Mouse (Mus musculus): ENCODE results near the gene 5031439G07Rik.

The 5031439G07Rik gene

GRCm38 (mm10) chr15:84995041-84995440 lies 6.7 kb upstream of the 5031439G07Rik start:
- no peak for DNase-seq (ENCODE audit: low spot score in 2 of 2)

DNA sequence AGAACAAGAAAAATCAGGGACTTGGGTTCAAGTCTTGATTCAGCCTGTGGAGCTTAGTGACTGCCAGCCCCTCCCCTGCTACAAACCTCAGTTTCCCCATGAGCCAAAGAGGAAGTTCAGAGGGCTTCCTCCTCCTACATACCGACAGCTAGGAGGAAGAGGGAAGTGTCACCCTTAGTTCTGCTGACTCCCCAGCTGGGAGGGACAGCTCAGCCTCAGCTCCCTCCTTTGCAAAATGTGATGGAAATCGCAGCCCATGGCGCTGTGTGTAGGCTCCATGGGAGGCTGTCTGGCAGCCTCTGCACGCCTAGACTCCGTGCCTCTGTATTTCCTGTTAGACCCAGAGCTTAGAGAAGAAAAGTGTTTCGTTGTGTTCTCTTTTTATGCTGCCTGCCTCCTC lies 6.1 kb upstream of the 5031439G07Rik start:
- DNase-seq (ENCODE audit: low spot score in 2 of 2) = no peak

DNA sequence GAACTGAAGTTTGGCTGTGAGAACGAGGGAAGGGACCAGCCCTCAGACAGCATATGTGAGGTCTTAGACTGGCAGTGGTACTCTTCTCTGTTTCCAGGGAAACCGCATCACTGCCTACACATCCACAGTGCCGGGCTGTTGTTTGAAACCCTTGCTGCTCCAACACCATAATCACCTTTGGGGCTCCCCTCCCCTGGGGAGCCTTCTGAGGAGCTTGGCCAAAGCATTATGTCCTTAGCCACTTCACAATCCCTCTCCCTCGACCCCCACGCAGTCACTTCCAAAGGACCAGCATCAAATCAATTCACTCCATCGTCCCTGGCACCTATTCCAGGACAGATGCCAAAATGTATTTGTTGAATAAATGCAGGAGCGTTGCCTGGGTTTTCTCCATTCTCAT lies 1.4 kb upstream of the 5031439G07Rik start:
- DNase-seq (ENCODE audit: low spot score in 2 of 2) = no peak

DNA sequence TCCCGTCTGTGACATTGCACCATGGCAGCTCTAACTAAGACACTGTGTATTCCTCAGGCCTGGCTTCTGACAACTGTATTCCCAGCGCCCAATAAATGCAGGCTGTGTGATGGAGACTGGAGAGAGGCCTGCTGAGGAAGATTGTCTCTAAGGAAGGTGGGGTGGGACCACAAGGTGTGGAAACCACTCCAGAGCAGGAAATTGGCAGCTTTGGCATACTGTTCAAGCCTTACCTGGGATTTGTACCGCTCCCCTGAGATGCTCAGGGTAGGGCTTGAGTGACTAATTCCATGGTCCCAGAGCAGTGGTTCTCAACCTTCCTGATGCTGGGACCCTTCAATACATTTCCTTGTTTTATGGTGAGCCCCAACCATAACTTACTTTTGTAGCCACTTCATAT lies 747 bp upstream of the 5031439G07Rik start:
- DNase-seq (ENCODE audit: low spot score in 2 of 2) = no peak

GRCm38 (mm10) chr15:84987020-84987815 lies 1.1 kb downstream of the 5031439G07Rik start:
- no peak for DNase-seq (ENCODE audit: low spot score in 2 of 2)

GRCm38 (mm10) chr15:84986171-84987019 lies 2.0 kb downstream of the 5031439G07Rik start:
- DNase-seq (ENCODE audit: low spot score in 2 of 2) = no peak

DNA sequence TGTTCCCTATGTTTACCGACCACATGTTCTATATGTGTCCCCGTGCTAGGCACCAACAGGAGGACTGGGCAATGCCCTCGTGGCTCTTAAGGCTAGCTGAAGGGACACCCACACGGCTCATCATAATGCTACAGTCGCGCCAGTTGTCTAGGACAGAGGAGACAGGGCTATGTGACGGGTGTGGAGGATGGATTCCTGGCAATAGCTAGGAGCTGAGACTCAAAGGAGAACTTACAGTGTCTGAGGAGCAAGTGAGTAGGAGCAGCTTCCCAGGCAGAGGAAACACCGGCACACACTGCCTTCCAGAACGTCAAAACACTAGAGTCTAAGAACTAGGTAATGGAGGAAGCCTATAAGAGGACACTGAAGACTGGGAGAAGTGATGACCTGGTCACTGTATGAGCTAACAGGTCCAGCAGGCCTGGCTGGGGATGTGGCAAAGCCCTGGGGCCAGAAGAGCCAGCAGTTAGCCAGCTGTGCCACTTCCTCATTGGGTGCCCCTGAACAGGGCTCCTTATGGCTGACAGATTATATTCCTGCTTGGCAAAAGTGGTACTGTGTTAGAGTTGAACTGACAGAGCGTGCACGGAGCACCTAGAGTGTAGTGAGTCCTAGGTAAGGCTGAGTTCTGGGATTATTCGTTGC lies 2.7 kb downstream of the 5031439G07Rik start:
- DNase-seq (ENCODE audit: low spot score in 2 of 2) = no peak

DNA sequence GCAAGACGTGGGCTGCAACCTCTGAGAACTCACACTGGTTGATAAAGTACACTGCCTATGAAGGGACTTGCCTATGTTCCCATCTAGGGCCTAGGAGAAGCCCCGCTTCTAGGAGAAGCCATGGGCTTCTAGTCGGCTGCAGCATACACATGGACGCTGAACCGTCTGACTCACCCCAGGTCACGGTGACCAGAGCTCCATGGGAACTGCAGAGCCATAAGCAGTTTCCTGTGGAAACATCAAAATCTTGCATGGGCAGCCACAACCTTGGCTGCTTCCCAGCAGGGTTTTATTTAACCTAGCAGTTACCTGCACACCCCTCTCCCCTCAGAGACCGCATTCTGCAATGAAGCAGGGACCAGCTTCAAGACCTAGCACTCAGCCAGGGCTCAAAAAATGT lies 4.6 kb downstream of the 5031439G07Rik start:
- no peak for DNase-seq (ENCODE audit: low spot score in 2 of 2)

GRCm38 (mm10) chr15:84982888-84983287 lies 5.5 kb downstream of the 5031439G07Rik start:
- DNase-seq (ENCODE audit: low spot score in 2 of 2) = no peak

DNA sequence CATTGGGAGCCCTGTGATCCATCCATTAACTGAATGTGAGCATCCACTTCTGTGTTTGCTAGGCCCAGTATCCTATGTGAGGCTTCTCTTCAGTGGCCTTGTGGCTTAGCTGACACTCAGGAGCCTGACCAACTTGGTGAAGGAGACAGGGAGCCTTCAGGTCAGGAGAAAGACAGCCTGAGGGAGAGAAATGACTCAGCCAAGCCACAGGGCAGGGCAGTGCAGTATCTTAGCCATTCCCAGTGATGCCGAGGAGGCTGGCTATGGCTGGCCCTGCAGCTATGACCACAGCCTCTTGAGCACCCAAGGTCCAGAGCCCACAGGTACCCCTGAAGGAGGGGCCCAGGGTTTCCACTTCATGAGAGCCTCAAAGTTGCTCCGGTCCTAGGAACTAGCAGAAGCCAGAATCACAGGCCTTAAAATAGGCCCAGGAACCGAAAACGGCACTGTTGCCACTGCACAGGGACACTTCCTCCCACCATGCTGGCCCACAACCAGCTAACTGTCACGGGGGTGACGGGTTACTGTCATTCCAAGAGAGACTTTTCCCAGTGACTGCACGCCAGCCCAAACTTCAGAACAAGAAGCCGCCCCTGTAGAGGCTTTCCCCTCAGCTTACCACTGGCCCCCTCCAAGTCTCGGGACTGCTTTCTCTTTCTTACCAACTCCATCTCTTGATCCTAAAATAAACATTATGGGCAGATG lies 6.6 kb downstream of the 5031439G07Rik start:
- DNase-seq (ENCODE audit: low spot score in 2 of 2) = no peak

DNA sequence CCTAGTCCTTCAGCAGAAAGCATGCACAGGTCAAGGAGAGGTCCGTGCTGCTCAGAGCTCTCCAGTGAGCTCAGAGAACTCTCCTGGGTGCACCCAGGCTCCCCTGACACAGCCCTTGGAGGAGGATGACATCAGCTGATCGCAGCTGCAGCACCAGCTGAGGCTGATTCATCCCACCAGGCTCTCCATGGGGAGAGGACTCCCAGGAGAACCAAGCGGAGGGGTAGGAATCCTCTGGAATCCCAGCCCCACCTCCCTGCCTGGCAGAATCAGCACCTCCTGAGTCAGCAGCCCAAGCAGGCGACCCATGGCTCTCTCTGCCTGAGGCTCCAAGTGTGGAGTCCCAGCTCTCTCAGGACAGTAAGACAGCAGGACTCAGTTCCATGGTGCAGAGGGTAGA lies 12.6 kb downstream of the 5031439G07Rik start:
- DNase-seq (ENCODE audit: low spot score in 2 of 2) = no peak

DNA sequence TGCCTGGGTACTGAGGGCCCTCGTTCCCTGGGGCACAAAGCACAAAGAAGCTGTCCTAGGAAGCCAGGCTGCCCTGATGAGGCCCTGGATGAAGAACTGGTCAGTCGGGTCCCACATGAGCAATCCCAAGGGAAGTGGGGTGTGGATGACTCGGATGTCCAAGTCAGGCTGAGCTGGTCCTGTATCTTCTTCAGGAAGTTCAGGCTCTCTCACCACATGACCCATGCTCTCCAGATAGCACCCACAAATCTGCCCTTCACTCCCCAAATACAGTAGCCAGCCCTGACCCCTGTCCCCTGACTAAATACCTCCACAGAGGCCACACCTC lies 14.8 kb downstream of the 5031439G07Rik start:
- no peak for DNase-seq (ENCODE audit: low spot score in 2 of 2)

- DNase-seq (ENCODE audit: low spot score in 2 of 2) = no peak
Measured at GRCm38 (mm10) chr15:84972860-84973543, 15.3 kb downstream of the 5031439G07Rik start.

GRCm38 (mm10) chr15:84968534-84968933 lies 19.8 kb downstream of the 5031439G07Rik start:
- no peak for DNase-seq (ENCODE audit: low spot score in 2 of 2)

- DNase-seq (ENCODE audit: low spot score in 2 of 2) = no peak
Measured at GRCm38 (mm10) chr15:84965575-84966360, 22.6 kb downstream of the 5031439G07Rik start.

- DNase-seq (ENCODE audit: low spot score in 2 of 2) = no peak
Measured at GRCm38 (mm10) chr15:84964771-84965170, 23.6 kb downstream of the 5031439G07Rik start.

DNA sequence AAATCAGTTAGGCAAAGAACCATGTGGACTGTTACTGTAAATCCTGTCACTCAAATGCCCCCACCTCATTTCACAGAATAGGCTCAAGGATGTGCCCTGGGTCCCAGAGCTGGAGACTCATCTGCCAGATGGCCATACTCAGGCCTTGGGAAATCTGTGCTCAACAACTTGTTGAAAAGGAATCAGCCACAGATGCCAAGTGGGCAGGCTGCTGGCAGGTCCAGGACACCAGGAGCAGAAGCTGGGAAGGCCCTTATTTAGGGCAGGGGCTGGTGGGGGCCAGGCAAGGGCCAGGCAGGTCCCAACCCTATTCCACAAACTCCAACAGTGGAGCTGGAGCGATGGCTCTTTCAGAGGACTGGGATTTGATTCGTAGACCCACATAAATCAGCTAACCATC lies 25.8 kb downstream of the 5031439G07Rik start:
- DNase-seq (ENCODE audit: low spot score in 2 of 2) = no peak

DNA sequence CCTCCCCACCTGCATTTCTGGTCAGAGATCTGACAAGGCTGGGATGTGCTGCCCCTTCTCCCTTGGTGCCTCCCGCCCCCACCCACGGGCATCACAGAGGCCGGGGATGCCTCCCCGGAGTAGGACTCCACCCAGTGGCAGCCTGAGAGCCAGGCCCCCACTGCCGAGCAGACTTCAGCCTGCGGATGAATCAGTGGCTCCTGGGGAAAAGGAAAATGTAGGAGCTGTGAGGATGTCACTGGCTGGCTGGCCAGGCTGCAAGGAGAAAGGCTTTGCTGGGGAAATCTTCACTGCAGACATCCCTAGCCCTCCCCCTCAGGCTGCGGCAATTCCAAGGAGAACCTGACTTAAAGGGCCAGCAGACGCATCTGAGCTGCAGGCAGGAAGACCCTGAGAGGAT lies 27.7 kb downstream of the 5031439G07Rik start:
- DNase-seq (ENCODE audit: low spot score in 2 of 2) = no peak

GRCm38 (mm10) chr15:84959891-84960290 lies 28.5 kb downstream of the 5031439G07Rik start:
- no peak for DNase-seq (ENCODE audit: low spot score in 2 of 2)

DNA sequence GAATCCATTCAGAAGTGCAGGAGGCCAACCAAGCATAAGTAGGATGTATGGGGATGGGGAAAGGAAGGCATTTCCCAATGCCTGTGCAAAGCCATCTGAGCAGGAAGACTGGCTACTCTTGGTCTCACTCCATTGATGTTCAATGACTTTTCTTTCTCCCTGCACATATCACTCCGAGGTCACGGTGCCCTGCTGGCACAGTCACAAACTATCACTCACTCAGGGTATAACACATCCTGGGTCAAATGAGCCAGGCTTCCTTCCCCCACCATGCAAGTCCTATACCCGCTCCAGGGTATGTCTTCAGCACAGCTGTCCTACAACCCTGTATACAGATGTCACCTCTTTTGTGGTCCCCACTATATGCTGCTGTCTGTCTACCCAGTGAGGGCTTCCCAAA lies 30.0 kb downstream of the 5031439G07Rik start:
- DNase-seq (ENCODE audit: low spot score in 2 of 2) = no peak

DNA sequence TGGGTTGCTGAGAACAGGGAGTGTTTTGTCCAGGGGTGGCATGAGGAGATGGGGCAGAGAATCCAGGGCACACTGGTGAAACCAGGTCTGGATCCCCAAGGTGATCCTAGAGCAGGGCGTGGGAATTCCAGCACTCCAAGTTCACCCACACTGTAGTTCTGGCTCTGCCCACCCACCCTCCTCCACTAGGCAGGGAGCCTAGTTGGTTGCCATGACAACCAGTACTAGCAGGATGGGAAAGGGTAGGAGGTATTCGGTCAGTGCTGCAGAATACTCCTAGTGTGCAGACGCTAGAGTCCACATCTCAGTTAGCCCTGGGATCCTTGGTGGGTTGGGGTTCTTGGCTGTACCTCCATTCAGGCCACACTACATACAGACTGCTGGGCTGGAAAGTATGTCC lies 30.5 kb downstream of the 5031439G07Rik start:
- no peak for DNase-seq (ENCODE audit: low spot score in 2 of 2)
